Mouse (Mus musculus) liver, embryonic 14.5 days (tissue): ENCODE measurements at regions not wholly inside any gene's neighbourhood (a gene's known extent, or its start where the extent isn't known, plus 50 kb on each side); places are given as distances from the start of the nearest gene placed in this dataset.

ENCODE experiments used
- ATAC-seq: fragments of 200-750 bp; cut with Nextera tagmentation; 2 replicates; pipeline ENCODE4 v1.8.0; 2017; ENCODE audit warnings: moderate number of reproducible peaks, mild to moderate bottlenecking, moderate library complexity; ENCODE audit not compliant: insufficient read depth
- DNase-seq, 3 experiments: peaks; one replicate each; pipeline ENCODE4 v3.0.0-alpha.2; 2012 to 2013; ENCODE audit warnings: low read depth in 3 of 3, low spot score in 3 of 3
- H3K27ac ChIP-seq: fragments of 300-500 bp; sonication (generic); 2 replicates; pipeline ENCODE4 v1.5.1; 2014; ENCODE audit warnings: moderate library complexity, mild to moderate bottlenecking, control low read depth, inconsistent platforms
- H3K27me3 ChIP-seq: fragments of 300-500 bp; sonication (generic); 2 replicates; pipeline ENCODE4 v1.6.1; 2014; ENCODE audit warnings: mild to moderate bottlenecking, low read length, moderate library complexity; ENCODE audit not compliant: control insufficient read depth, insufficient read depth
- H3K36me3 ChIP-seq: fragments of 300-500 bp; sonication (generic); replicated peaks from 2 replicates; pipeline ENCODE4 v1.6.1; 2014; ENCODE audit warnings: low read depth; ENCODE audit not compliant: control insufficient read depth, insufficient read depth
- H3K4me1 ChIP-seq, 2 experiments: fragments of 200-500 bp in 1 of 2; fragments of 300-500 bp in 1 of 2; sonication (generic) in 1 of 2; replicated peaks; 2 replicates each; pipeline ENCODE4 v1.6.1; 2012 to 2014; ENCODE audit warnings: antibody characterized with exemption in 1 of 2, inconsistent platforms in 1 of 2, low read length in 1 of 2; ENCODE audit not compliant: control insufficient read depth in 2 of 2, insufficient read depth in 2 of 2
- H3K4me2 ChIP-seq: fragments of 300-500 bp; sonication (generic); 2 replicates; pipeline ENCODE4 v1.6.1; 2014; ENCODE audit warnings: low read depth, mild to moderate bottlenecking, control low read depth, moderate library complexity
- H3K4me3 ChIP-seq, 2 experiments: fragments of 200-500 bp in 1 of 2; fragments of 300-500 bp in 1 of 2; sonication (generic) in 1 of 2; 2 replicates each; pipeline ENCODE4 v1.5.1; 2012 to 2014; ENCODE audit warnings: low read depth in 2 of 2, low read length in 2 of 2, mild to moderate bottlenecking in 2 of 2, control low read depth in 1 of 2, inconsistent platforms in 1 of 2, moderate library complexity in 1 of 2; ENCODE audit not compliant: insufficient read depth in 1 of 2
- H3K9ac ChIP-seq: fragments of 300-500 bp; sonication (generic); replicated peaks from 2 replicates; pipeline ENCODE4 v1.6.1; 2014; ENCODE audit warnings: mild to moderate bottlenecking, control low read depth, moderate library complexity
- H3K9me3 ChIP-seq: fragments of 300-500 bp; sonication (generic); 2 replicates; pipeline ENCODE4 v1.6.1; 2016; ENCODE audit warnings: low read length, mixed read lengths; ENCODE audit not compliant: control insufficient read depth
- CTCF ChIP-seq: IDR thresholded peaks from 2 replicates; pipeline ENCODE4 v1.5.1; 2016; ENCODE audit warnings: antibody characterized with exemption, low read depth, control low read depth
- EP300 ChIP-seq: IDR thresholded peaks from 2 replicates; pipeline ENCODE4 v1.6.1; 2016; ENCODE audit warnings: antibody characterized with exemption, low read depth
- WGBS: fragments of 180-500 bp; shearing (Covaris S2); extraction: QIAGEN DNeasy Blood & Tissue Kit; methylation state at CpG from one replicate; pipeline ENCODE4 v1.1.7; 2014; ENCODE audit not compliant: insufficient replicate concordance; 5-methylcytosine and 5-hydroxymethylcytosine counted together

- H3K4me3 ChIP-seq: no peak overlapping the region
- H3K4me2 ChIP-seq: no peak overlapping the region
- H3K27ac ChIP-seq: no peak overlapping the region
- H3K9me3 ChIP-seq: no peaks in the 10 kb centered on the region
- ATAC-seq (no peak), DNase-seq (no peak)
- no peak for TF ChIP-seq EP300
- TF ChIP-seq CTCF: no peak
- H3K36me3 ChIP-seq: no peaks in the 10 kb centered on the region
- WGBS: 57% methylated on average over 4 of the region's 4 CpGs
- no peak overlapping the region for H3K9ac ChIP-seq
- no peaks in the 10 kb centered on the region for H3K27me3 ChIP-seq
- H3K4me1 ChIP-seq: no peaks in the 10 kb centered on the region
Observed at GRCm38 (mm10) chr14:92678845-92679499, 1211.5 kb downstream of the Pcdh9 start.

DNA sequence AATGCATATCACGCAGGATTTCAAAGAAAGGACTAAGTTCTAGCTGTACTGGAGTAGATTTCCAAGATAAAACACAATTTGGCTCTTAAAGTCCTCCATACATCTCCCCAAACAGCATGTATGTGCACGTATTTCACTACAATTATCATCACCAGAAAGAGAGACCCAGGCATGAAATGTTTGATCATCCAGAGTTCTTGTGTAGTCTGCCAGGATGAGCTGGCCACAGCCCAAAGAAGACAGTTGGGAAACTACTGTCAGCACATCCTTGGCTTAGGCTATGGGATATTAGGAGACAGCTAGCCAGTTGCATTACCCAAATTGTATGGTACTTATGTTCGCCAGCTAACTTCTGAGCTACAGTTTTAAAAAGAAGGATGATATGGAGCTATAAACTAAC is 1216.3 kb downstream of the Pcdh9 start:
- ATAC-seq (no peak), DNase-seq (no peak)
- H3K4me3 ChIP-seq: no peak overlapping the region
- H3K27ac ChIP-seq: no peak overlapping the region
- H3K36me3 ChIP-seq: no peaks in the 10 kb centered on the region
- WGBS: 59% methylated on average over 3 of the region's 3 CpGs
- H3K4me2 ChIP-seq: no peak overlapping the region
- no peak overlapping the region for H3K9ac ChIP-seq
- TF ChIP-seq EP300 (no peak), CTCF (no peak)
- no peaks in the 10 kb centered on the region for H3K4me1 ChIP-seq
- no peaks in the 10 kb centered on the region for H3K27me3 ChIP-seq
- H3K9me3 ChIP-seq: no peaks in the 10 kb centered on the region
